Mouse (Mus musculus): Measurements from ENCODE around the gene Ddx19a. TPM values are rescaled to one million over a fixed set of nuclear protein-coding genes. Genes with fewer than 3 reads are reported as not detected.
"Not testable (repeated sequence)": the region's sequence is repeated elsewhere in the genome, so short reads cannot be mapped to it uniquely, and the experiment has no call there.

Gene Ddx19a
- polyA plus RNA-seq, 1 experiment, result 47.2 TPM

DNA sequence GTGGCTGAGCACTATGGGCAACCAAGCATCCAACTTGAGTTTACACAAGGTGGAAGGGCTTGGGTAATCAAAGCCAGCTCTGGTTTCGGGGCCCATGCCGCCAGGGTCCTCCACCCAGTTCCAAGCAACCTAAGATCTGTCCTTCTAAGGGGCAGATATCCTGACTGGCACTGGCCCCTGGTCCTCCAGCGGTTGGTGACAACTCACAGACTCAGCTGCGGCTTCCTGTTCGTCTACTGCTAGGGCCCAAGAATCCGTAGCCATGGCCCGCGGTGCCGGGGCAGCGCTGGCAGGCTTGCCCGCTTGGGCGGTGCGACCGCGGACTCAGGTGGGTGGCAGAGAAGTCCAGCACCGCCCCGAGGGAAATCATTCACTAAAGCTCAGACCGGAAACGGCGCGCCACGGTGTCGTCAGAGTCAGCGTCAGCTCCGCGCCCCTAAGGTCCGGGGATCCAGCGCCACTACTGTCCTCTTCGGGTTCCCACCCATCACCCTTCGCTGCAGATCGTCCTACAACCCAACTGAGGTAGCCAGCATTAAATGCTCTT, 29.9 kb upstream of the Ddx19a start:
- TF ChIP-seq CTCF (IDR thresholded peaks at IDR 0.05; ENCODE audit: borderline replicate concordance, extremely low read depth, insufficient read depth, insufficient read length), result no peak
- 0 out of 2 replicates have a peak, but pooled peaks have one; percentile 14 for TF ChIP-seq POLR2A (IDR thresholded peaks at IDR 0.05; ENCODE audit: borderline replicate concordance, extremely low read depth, insufficient read depth, insufficient read length, poor library complexity, severe bottlenecking)
- DNase-seq (ENCODE audit: low read depth), result peak; percentile 92

DNA sequence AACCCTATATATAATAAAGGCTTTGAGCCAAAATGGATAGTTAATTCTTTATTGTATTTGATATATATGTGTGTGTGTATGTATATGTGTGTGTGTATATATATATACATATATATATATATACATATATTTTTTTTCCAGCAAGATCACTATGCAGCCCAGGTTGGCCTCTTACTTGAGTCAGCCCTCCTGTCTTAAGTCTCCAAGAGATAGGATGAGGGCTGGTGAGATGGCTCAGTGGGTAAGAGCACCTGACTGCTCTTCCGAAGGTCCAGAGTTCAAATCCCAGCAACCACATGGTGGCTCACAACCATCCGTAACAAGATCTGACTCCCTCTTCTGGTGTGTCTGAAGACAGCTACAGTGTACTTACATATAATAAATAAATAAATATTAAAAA, 29.0 kb upstream of the Ddx19a start:
- not testable (repeated sequence) for DNase-seq (ENCODE audit: low read depth)

DNA sequence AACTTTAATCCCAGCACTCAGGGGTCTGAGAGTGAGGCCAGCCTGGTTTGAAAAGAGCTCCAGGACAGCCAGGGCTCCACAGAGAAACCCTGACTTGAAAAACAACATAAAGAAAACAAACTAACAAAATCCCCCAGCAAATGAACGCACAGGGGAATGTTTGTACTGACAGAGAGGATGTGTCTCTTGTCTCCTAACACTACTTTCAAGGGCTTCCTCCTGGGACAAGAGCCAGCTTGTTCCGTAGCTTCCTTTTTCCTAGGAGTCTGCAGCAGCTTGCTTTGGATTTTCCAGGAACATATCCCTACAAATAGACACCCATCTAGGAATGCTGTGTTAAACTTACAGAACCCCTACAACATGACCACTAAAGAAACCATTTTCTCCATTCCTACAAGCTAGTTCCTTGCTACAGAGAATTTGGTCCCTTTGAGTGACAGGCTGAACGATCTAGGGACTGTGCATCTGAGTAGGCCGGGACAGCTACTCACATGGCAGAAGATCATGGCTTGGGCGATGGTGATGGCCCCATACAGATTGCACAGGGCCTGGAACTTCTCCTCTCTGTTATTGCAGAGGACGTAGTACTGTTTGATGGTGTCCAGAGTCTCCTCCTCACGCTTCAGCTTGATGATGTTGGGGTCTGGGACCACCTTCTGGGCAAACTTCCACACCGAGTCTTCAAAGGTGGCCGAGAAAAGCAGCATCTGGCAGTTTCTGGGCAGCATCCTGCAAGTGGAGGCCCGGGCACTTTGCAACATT, 12.8 kb upstream of the Ddx19a start:
- DNase-seq (ENCODE audit: low read depth), result not testable (repeated sequence)

DNA sequence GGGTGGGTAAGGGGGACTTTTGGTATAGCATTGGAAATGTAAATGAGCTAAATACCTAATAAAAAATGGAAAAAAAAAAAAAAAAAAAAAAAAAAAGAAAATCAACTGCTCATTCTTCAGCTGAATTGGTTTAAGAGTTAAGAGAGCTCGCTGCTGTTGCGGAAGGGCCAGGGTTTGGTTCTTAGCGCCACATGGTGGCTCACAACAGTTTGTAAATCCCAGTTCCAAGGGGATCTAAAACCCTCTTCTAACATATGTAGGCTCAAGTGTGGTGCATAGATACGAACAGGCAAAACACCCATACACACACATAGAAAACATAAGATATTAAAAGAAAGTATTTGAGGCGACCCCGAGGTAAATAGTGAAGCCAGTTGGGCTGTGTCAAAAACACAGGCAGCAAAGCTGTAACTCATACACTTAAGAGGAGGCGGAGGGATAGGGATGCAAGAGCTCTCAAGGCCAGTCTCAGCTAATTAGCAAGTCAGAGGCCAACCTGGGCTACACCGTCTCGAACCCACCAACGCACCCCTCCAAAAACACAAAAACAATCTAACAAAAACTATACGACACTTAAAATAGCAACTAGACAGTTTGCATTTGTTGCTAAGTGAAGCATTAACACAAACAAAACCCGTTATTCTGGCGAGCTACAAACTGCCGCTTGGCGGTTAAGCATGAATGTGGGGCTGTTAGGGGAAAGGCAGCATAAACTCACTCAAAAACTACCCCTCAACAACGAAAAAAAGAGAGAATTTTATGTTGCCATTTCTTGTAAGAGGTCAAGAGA, 764 bp downstream of the Ddx19a start:
- DNase-seq (ENCODE audit: low read depth), result peak; percentile 1
- no peak for TF ChIP-seq POLR2A (IDR thresholded peaks at IDR 0.05; ENCODE audit: borderline replicate concordance, extremely low read depth, insufficient read depth, insufficient read length, poor library complexity, severe bottlenecking)
- TF ChIP-seq CTCF (IDR thresholded peaks at IDR 0.05; ENCODE audit: borderline replicate concordance, extremely low read depth, insufficient read depth, insufficient read length), result no peak

DNA sequence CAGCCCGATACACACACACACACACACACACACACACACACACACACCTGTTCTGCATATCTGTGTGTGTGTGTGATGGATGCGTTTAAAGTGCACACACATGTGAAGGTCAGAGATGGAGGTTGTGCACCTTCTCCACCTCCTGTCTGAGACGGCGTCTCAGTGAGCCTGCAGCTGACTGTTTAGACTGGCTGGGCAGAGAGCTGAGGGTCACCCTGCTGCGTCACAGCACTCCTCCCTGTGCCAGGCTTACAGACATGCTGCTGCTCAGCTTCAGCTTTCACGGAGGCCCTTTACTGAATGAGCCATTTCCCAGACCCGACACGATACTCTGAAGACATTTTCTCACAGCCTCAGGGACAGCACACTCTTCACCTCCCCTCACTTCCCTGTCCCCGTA, 7.6 kb downstream of the Ddx19a start:
- DNase-seq (ENCODE audit: low read depth), result no peak
- TF ChIP-seq CTCF (IDR thresholded peaks at IDR 0.05; ENCODE audit: borderline replicate concordance, extremely low read depth, insufficient read depth, insufficient read length), result no peak

DNA sequence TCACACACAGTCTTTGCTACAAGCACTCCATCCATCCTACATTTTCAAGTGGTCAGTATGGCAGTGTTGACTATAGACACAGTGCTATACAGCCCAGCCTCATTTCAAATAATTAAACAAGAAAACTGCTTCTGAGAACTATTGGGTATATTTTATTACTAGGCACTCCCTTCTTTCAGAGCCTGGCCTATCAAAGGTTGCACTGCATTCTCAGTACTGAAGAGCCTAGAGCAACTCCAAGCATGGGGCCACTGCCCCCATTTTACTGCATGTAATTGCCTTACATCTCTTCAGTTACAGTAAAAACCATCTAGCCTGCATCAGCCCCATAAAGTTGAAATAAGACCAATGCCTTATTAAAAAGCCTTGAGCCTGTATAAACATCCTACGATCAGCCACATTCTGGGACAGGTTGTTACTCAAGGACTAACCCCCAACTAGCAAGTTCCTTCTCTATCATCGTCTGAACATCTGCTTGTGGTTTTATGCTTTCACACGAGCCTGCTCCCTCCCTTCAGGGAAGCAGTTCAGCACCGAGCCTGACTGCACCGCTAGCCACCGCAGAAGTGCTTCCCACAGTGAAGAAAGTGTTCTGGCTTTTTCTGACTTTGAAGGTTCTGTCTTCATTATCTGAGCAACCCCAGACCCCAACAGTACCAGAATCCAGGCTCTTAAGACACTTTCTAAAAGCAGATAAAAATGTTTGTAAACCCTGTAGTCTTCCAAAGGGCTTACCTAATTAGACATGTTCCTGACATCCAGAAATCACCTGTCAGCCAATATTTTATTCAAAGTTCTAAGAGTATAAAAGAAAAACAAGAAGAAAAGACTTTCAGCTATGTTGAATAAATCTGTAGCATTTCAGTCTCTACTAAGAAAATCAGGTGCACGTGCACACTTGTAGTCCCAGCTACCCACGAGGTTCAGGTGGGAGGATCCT, 9.5 kb downstream of the Ddx19a start:
- TF ChIP-seq CTCF (IDR thresholded peaks at IDR 0.05; ENCODE audit: borderline replicate concordance, extremely low read depth, insufficient read depth, insufficient read length) (no peak), POLR2A (IDR thresholded peaks at IDR 0.05; ENCODE audit: borderline replicate concordance, extremely low read depth, insufficient read depth, insufficient read length, poor library complexity, severe bottlenecking) (no peak)
- no peak for DNase-seq (ENCODE audit: low read depth)

DNA sequence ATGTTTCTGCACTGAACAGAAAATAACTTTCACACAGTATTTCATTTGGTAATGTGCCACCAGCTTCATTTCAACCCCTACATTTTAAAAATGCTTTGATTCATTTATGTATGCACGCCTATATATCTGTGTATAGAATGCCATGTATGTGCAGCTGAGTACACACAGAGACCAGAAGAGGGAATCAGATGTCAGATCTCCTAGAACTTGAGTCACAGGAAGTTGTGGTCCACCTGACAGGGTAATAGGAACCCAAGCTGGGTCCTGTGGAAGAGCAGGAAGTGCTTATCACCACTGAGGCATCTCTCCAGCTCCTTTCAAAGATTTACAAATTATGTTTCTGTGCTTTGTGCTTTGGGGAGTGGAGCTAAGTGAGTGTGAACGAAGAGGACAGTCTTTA, 16.3 kb downstream of the Ddx19a start:
- TF ChIP-seq POLR2A (IDR thresholded peaks at IDR 0.05; ENCODE audit: borderline replicate concordance, extremely low read depth, insufficient read depth, insufficient read length, poor library complexity, severe bottlenecking) (no peak), CTCF (IDR thresholded peaks at IDR 0.05; ENCODE audit: borderline replicate concordance, extremely low read depth, insufficient read depth, insufficient read length) (no peak)
- no peak for DNase-seq (ENCODE audit: low read depth)

DNA sequence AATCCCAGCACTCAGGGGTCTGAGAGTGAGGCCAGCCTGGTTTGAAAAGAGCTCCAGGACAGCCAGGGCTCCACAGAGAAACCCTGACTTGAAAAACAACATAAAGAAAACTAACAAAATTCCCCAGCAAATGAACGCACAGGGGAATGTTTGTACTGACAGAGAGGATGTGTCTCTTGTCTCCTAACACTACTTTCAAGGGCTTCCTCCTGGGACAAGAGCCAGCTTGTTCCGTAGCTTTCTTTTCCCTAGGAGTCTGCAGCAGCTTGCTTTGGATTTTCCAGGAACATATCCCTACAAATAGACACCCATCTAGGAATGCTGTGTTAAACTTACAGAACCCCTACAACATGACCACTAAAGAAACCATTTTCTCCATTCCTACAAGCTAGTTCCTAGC, 19.6 kb downstream of the Ddx19a start:
- not testable (repeated sequence) for DNase-seq (ENCODE audit: low read depth)

DNA sequence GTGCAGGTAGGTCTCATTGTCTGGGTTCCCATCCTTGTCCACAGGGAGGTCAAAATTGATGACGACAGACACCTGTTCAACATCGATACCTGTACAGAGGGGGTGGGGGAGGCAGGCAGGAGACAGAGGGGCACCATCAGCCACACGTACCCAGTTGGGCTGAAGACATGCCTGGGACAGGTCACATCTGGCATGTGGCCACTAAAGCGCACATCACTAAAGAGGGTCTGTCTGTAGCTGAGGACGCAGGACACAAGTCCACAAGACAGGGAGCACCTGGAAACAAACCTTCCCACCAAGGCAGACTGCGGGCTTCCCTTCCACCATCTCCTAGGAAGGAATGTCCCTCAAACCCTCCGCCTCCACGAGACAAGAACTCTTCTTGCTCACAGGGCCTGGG, 21.1 kb downstream of the Ddx19a start:
- not testable (repeated sequence) for DNase-seq (ENCODE audit: low read depth)

DNA sequence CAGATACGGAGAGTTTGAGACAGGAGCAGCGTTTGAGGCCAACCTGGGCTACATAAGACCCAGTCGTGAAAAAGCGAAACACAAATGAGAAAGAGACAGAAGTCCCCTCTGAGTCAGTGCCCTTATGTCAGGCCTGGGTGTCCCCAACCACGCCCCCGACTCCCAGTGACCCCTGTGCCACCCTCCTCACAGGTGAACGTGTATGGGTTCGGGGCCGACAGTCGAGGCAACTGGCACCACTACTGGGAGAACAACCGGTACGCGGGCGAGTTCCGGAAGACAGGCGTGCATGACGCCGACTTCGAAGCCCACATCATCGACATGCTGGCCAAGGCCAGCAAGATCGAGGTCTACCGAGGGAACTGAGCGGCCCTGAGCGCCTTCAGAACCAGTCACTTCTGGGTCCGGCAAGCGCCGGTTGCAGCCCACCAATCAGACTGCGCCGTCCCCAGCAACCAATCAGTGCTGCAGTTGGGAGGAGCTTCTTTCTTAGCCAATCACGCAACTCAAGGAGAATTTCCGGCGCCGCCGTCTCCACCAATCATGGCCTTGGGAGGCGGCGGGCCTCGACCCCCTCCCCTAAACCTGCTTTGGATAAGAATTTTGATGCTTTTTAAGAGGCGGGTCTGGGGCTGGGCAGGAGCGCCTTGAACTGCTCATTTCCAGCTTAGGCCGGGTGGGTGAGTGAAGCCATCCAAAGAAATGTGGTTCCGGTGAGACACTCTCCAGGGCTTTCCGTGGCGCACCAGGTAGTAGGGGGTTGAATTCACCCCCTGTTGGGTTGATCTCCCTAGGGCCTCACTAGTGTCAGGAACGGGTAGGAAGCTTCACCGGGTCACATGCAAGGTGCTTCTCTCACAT, 27.5 kb downstream of the Ddx19a start:
- TF ChIP-seq POLR2A (IDR thresholded peaks at IDR 0.05; ENCODE audit: borderline replicate concordance, extremely low read depth, insufficient read depth, insufficient read length, poor library complexity, severe bottlenecking) (peak; percentile 33; the same call in 1 of the 2 replicates), CTCF (IDR thresholded peaks at IDR 0.05; ENCODE audit: borderline replicate concordance, extremely low read depth, insufficient read depth, insufficient read length) (no peak)

DNA sequence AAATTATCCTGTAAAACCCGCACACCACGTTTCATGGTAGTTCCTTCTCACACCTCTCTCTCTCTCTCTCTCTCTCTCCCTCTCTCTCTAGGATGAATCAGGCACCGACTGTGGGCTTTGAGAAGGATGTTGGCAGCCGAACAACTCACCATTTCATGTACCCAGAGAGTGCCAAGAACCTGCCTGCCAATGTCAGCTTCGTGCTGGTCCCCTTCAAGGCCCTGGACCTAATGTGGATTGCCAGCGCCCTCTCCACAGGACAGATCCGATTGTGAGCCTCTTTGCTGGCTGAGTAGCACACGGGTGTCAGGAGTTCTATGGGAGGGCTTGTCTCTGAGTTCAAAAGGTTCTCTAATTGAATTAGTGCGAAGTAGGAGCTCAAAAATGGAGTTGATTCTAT, 30.3 kb downstream of the Ddx19a start:
- DNase-seq (ENCODE audit: low read depth), result no peak

More for the DNA sequence above, 27.5 kb downstream of the Ddx19a start:
- peak; percentile 99 for DNase-seq (ENCODE audit: low read depth)

More for the DNA sequence above, 30.3 kb downstream of the Ddx19a start:
- TF ChIP-seq CTCF (IDR thresholded peaks at IDR 0.05; ENCODE audit: borderline replicate concordance, extremely low read depth, insufficient read depth, insufficient read length) (no peak), POLR2A (IDR thresholded peaks at IDR 0.05; ENCODE audit: borderline replicate concordance, extremely low read depth, insufficient read depth, insufficient read length, poor library complexity, severe bottlenecking) (no peak)
